Mouse (Mus musculus) left cerebral cortex, postnatal 10 days (tissue): ENCODE results near the gene Sema4f. TPM values are rescaled to one million over a fixed set of nuclear protein-coding genes. Genes with fewer than 3 reads are reported as not detected.

Experiments
- DNase-seq, 2 experiments: peaks; one replicate each; pipeline ENCODE4 v3.0.0; 2021 to 2022; ENCODE audit warnings: low spot score in 2 of 2, mixed read lengths in 1 of 2; ENCODE audit errors: extremely low spot score in 1 of 2
- intact Hi-C: fragments of 180-260 bp; cut with DNase I; formaldehyde crosslinking; loops from one replicate; pipeline ENCODE4 v1.15.1; 2025
- total RNA-seq, 2 experiments: library from RNA; stranded (reverse); gene quantifications; 2 replicates each; pipeline ENCODE4 v1.2.3; 2021

Gene Sema4f
- total RNA-seq, 2 experiments from 2014 or later: 45.5 to 47.5 TPM

DNA sequence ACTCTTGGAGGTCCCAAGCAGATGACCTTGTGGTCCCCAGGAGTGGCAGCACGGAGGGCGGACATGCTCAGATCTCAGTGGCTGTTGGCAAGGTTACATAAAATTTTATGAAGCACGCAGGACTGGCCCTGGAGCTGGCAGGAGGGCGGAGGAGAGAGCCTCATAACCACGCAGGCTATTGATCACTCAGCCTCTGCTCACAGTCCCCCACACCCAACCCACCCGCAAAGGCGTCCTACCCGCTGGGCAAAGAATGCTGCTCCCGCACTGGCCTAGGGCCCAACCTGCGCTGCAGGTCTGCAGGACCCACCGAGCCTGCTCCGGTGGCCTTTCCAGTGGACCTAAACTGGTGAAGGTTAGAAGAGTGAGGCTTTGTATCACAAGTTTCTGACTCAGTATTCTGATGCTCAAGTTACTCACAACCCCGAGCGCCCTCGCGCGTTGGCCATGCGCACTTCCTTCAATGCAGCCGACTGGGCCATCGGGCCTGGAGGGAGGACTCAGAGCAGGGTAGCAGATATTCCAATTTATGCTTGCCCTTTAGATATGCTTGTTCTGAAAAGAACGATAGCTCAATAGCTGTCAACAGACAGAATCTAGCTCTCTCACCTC lies 58.0 kb downstream of the Sema4f start:
- intact Hi-C loops: loop anchor here (2.0 kb wide), 1 partner anchor 141 kb away; no protein-coding TSS in a partner anchor
- DNase-seq: peak; percentile 26 to 61

DNA sequence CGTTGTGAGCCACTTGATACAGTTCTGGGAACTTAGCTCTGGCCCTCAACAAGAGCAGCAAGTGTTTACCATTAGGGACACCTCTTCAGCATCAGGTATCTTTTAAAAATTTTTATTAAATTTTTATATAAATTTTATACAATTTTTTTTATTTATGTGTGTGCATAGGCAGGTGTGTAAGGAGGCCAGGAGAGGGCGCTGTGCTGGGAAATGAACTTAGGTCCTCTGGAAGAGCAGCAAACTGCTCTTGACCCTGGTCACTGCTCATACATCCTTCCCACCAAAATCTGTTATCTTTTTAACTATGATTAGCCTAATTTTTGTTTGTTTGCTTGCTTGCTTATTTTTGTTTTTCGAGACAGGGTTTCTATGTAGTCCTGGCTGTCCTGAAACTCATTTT lies 58.8 kb downstream of the Sema4f start:
- intact Hi-C loops: loop anchor here (2.0 kb wide), 1 partner anchor 140 kb away; no protein-coding TSS in a partner anchor
- DNase-seq: peak in 1 of 2 experiments; percentile 35

DNA sequence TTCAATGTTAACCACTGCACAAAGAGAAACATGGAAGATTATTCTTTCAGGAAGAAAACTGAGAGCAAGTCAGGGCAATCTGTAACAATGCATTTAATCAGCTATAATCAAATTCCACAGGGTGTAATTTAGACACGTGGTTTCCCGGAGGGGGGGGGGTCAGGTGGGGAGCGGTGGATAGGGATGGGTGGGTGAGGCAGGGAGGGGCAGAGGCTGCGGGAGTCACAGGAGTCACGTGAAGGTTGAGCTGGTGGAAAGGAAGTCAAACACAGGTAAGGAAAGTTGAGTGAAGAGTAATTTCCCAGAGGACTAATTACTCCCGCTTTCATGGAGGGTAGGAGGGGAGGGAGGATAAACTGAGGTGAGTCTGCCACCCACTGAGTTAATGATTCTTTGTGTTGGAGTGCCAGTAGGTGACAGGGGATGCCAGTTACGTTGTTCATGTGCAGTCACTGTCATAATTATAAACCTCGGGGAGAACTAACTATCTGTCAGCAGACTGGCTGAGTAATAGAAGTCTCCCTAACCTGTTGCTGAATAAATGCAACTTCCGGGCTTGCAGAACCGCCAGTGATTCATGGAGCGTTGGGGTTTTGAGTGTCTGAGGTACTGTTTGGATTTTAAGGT lies 60.0 kb downstream of the Sema4f start:
- intact Hi-C loops: loop anchor here (2.0 kb wide), 1 partner anchor 139 kb away; no protein-coding TSS in a partner anchor
- no peak for DNase-seq

DNA sequence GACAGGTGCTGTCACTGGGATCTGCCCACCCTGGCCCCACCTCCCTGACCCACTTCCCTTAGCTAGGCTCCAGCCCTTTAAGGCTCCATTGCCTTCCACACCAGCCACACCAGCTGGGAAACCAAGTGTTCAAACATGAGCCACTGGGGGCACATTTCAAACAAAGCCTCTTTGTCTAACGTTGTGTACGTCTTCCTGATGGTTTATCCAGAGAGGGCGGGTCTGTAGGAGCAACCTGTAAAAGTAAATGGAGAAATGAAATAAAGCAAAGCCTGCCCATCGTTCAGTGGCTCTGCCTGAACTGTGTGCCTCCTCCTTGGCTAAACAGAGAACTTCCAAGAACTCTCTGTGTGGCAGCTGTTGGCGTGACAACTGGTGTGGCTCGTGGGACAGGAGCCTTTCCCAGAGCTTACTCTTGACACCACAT lies 64.0 kb downstream of the Sema4f start:
- no peak for DNase-seq
- intact Hi-C loops: no loop called here

DNA sequence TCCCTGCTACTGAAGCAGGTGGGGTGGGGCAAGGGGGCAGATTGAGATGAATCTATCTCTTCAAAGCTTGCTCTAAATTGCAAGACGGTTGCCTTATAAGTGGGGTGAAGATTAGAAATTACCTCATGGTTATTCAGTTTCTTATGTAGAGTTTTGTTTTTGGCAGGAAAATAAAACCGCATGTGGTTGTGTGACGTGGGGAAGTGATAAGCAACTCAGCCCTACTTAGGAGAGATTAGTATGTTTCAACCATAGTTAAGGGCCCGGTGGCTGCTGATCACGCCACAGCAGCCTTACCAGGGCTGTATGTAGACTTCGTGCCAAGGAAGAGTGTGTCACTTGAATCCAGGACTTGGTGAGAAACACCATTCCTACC lies 67.2 kb downstream of the Sema4f start:
- no peak for DNase-seq
- intact Hi-C loops: no loop called here

DNA sequence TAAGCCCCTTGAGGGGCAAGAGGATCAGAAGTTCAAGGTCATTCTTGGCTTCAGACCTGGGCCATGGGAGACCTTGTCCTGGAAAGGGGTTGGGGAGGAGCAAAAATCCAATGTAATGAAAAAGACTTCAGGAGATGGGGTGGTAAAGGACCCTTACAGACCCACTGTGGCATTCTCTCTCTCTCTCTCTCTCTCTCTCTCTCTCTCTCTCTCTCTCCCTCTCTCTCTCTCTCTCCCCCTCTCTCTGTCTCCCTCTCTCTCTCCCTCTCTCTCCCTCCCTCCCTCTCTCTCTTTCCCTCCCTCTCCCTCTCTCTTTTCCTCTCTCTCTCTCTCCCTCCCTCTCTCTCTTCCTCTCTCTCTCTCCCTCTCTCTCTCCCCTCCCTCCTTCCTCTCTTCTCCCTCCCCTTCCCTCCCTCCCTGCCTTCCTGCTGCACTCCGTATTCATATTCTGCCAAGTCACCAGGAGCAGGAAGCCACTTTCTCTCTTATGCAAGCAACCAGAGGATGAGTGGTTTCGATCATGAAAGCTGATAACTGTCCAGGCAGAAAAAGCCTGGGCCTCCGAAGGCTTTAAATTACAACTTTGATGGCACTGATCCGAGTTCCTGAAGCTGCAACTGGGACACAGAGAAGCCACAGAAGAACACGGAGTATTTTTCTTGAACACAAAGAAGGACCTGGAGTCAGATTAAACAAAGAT lies 67.8 kb downstream of the Sema4f start:
- DNase-seq: no peak
- intact Hi-C loops: no loop called here

DNA sequence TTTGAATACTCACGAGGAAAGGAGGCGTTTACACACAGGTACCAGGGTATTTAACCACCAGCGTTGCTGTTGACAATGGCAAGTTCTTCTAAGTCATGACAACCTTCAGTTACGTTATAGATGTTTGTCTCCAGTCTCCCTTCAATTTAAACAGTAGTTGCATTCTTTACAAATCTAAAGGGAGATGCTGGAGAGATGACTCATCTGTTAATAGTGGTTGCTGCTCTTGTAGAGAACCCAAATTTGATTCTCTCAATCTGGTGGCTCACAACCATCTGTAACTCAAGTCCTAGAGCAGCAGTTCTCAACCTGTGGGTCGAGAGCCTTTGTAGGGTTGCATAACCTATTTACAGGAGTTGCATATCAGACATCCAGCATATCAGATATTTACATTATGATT lies 71.1 kb downstream of the Sema4f start:
- intact Hi-C loops: no loop called here
- no peak for DNase-seq

DNA sequence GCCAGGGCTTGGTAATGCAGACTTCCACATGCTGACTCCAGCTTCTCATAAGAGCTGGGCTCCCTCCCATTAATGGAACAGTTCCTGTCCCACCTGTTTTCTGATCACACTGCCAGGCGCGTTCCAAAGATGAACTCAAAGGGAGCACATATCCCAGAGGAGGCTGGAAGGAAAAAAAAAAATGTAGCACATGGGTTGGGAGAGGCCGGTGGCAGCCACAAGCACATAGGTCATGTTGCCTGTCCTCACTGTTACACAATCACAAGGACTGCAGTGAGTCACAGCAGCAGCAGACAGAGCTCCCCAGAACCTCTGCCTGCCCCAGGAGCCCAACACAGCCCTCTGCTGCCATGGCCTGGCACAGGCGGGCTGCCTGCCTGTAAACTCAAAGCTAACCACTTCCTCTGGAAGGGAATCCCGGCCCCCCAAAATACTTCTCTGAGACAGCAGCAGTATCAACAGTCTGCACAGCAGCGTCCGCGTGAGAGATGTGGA lies 76.1 kb downstream of the Sema4f start:
- intact Hi-C loops: no loop called here
- DNase-seq: peak in 1 of 2 experiments; percentile 48

DNA sequence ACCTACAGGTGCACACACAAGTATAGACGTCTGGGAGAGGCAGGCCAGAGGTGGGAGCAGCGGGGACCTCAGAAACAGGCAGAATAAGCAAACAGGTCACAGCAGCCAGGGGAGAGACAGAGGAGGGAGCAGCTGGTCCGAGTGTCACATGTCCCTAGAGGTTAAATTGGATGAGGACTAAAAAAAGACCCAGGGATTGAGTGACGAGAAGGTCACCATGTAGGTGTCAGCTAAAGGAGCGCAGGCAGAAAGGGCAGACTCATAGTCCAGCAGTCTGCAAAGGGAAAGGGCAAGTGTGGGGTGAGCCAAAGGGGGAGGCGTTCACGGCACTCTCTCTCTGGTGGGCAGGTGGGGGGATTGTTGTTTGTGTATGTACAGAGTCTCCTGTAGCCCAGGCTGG lies 77.1 kb downstream of the Sema4f start:
- intact Hi-C loops: no loop called here
- DNase-seq: no peak

DNA sequence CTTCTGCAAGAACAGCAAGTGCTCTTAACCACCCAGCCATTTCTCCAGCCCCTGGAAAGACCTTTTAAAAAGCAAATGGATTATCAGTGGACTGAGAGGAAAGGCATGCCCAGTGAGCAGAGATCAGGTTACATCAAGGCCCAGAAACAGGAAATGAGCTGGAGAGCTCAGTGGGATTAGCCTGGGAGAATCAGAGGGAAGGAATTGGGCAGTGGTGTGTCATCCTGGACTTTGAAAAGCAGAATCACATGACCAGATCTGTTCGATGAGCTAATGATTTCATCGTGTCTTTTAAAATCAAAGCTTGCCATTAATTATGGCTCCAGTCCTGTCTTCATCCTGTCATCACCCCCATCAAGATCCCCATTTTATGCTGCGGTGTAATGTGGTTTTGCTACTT lies 77.5 kb downstream of the Sema4f start:
- intact Hi-C loops: no loop called here
- DNase-seq: no peak

Other genes with a start within 250 kb of the Sema4f start
- 10 to 100 TPM; 47.6 to 53.1 TPM for gene Pole4, start 234.4 kb downstream of the Sema4f start, total RNA-seq
- gene Hk2, start 165.3 kb downstream of the Sema4f start, total RNA-seq: 1 to 10 TPM; 3.6 to 4.5 TPM
- gene M1ap, start 7.1 kb upstream of the Sema4f start, total RNA-seq: not detected
- 1 to 10 TPM; 1.8 to 2.1 TPM for gene Dok1, start 93.7 kb upstream of the Sema4f start, total RNA-seq
- gene Loxl3, start 94.4 kb upstream of the Sema4f start, total RNA-seq: 1 to 10 TPM; 1.8 to 4.0 TPM
- 10 to 100 TPM; 97.9 to 99.8 TPM for gene Aup1, start 114.8 kb upstream of the Sema4f start, total RNA-seq
- 10 to 100 TPM; 66.5 to 68.0 TPM for gene Htra2, start 115.5 kb upstream of the Sema4f start, total RNA-seq
- gene Dqx1, start 118.1 kb upstream of the Sema4f start, total RNA-seq: under 1 TPM; 0.19 to 0.41 TPM
- gene Tlx2, start 130.5 kb upstream of the Sema4f start, total RNA-seq: not detected
- 10 to 100 TPM; 19.1 to 19.6 TPM for gene Pcgf1, start 138.1 kb upstream of the Sema4f start, total RNA-seq
- gene Lbx2, start 146.6 kb upstream of the Sema4f start, total RNA-seq: under 1 TPM in 1 of 2 experiments, not detected in 1; 0.69 TPM
- 1 to 10 TPM; 7.7 to 9.4 TPM for gene Ccdc142, start 161.8 kb upstream of the Sema4f start, total RNA-seq
- gene Gm42688, start 161.8 kb upstream of the Sema4f start, total RNA-seq: 1 to 10 TPM; 6.3 to 6.5 TPM
- gene Mrpl53, start 169.3 kb upstream of the Sema4f start, total RNA-seq: 10 to 100 TPM; 58.7 to 63.5 TPM
- gene Mogs, start 175.7 kb upstream of the Sema4f start, total RNA-seq: 10 to 100 TPM; 27.9 to 31.8 TPM
- 10 to 100 TPM; 50.4 to 54.7 TPM for gene Wbp1, start 181.8 kb upstream of the Sema4f start, total RNA-seq
- 10 to 100 TPM; 19.9 to 23.2 TPM for gene Ino80b, start 185.7 kb upstream of the Sema4f start, total RNA-seq
- gene Rtkn, start 195.7 kb upstream of the Sema4f start, total RNA-seq: 10 to 100 TPM; 30.3 to 34.4 TPM
- 10 to 100 TPM; 28.0 to 29.4 TPM for gene Wdr54, start 216.6 kb upstream of the Sema4f start, total RNA-seq
- 10 to 100 TPM; 28.5 to 29.0 TPM for gene 1700003E16Rik, start 216.6 kb upstream of the Sema4f start, total RNA-seq
- 100 to 1,000 TPM; 351 to 353 TPM for gene Dctn1, start 226.2 kb upstream of the Sema4f start, total RNA-seq